Mouse (Mus musculus) midbrain, embryonic 15.5 days (tissue): Measurements from ENCODE around the gene Cdk17. TPM values are rescaled to one million over a fixed set of nuclear protein-coding genes. Genes with fewer than 3 reads are reported as not detected.
A peak's percentile ranks its signal among the peaks of the same experiment; 100 is the strongest.
"Not testable (repeated sequence)": the region's sequence is repeated elsewhere in the genome, so short reads cannot be mapped to it uniquely, and the experiment has no call there.

Source experiments
- ATAC-seq: fragments of 200-750 bp; cut with Nextera tagmentation; replicated peaks from 2 replicates; pipeline ENCODE4 v1.8.0; 2017; ENCODE audit warnings: moderate TSS enrichment
- H3K27ac ChIP-seq: fragments of 300-500 bp; sonication (generic); 2 replicates; pipeline ENCODE4 v1.5.1; 2015; ENCODE audit warnings: mild to moderate bottlenecking, inconsistent platforms
- H3K27me3 ChIP-seq: fragments of 300-500 bp; sonication (generic); replicated peaks from 2 replicates; pipeline ENCODE4 v1.6.1; 2015; ENCODE audit warnings: inconsistent platforms
- H3K36me3 ChIP-seq: fragments of 300-500 bp; sonication (generic); replicated peaks from 2 replicates; pipeline ENCODE4 v1.6.1; 2015; ENCODE audit warnings: inconsistent platforms
- H3K4me1 ChIP-seq: fragments of 300-500 bp; sonication (generic); 2 replicates; pipeline ENCODE4 v1.6.1; 2015; ENCODE audit warnings: inconsistent platforms
- H3K4me2 ChIP-seq: fragments of 300-500 bp; sonication (generic); 2 replicates; pipeline ENCODE4 v1.6.1; 2015; ENCODE audit warnings: inconsistent platforms, mild to moderate bottlenecking, moderate library complexity
- H3K4me3 ChIP-seq: fragments of 300-500 bp; sonication (generic); 2 replicates; pipeline ENCODE4 v1.5.1; 2015; ENCODE audit warnings: mild to moderate bottlenecking, inconsistent platforms
- H3K9ac ChIP-seq: fragments of 300-500 bp; sonication (generic); 2 replicates; pipeline ENCODE4 v1.6.1; 2015; ENCODE audit warnings: mild to moderate bottlenecking, inconsistent platforms
- H3K9me3 ChIP-seq: fragments of 300-500 bp; sonication (generic); 2 replicates; pipeline ENCODE4 v1.6.1; 2016; ENCODE audit warnings: inconsistent platforms
- WGBS: fragments of 180-500 bp; shearing (Covaris S2); methylation state at CpG from one replicate; pipeline ENCODE4 v1.1.7; 2015; ENCODE audit warnings: mixed read lengths; 5-methylcytosine and 5-hydroxymethylcytosine counted together
- polyA plus RNA-seq: library from polyadenylated mRNA; unstranded; fragments of >200 nt; fragmentation: Nextera tagmentation; extraction: Ambion mirVana; gene quantifications from 2 replicates; pipeline ENCODE4 v1.2.1, GENCODE M21; 2015

The Cdk17 gene
- polyA plus RNA-seq, 1 experiment from 2014 or later: 45.7 TPM

GRCm38 (mm10) chr10:93145088-93145487 lies 15.6 kb upstream of the Cdk17 start:
- peaks cover 7% of the 10 kb centered on the region; the same call in 1 of the 2 replicates for H3K4me1 ChIP-seq
- 88% methylated on average over 10 of the region's 10 CpGs for WGBS
- H3K9me3 ChIP-seq: no peaks in the 10 kb centered on the region
- no peak overlapping the region for H3K27ac ChIP-seq
- H3K27me3 ChIP-seq: no peaks in the 10 kb centered on the region
- no peak overlapping the region for H3K9ac ChIP-seq
- H3K36me3 ChIP-seq: no peaks in the 10 kb centered on the region
- no peak overlapping the region for H3K4me3 ChIP-seq
- no peak overlapping the region for H3K4me2 ChIP-seq
- no peak for ATAC-seq

DNA sequence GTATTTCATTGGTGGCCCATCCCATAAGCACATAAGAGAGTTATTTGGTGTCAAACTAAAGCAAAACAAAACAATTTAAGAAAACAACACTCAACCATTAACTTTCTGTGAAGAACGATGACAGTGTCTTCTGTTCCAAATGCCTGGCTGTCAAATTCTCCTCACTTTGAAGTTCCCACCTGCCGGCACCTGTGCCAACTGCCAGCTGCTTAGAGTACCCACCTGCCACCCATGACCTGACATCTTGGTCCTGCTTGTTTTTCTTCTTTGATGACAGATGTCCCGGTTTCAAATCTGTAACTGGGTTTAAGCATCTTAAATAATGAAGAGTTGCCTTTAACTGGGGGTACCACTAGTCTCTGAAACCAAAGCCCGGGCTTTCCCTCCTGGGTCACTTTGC lies 14.1 kb upstream of the Cdk17 start:
- H3K9ac ChIP-seq: no peak overlapping the region
- no peak overlapping the region for H3K4me3 ChIP-seq
- no peak overlapping the region for H3K4me2 ChIP-seq
- H3K4me1 ChIP-seq: peaks cover 7% of the 10 kb centered on the region; the same call in 1 of the 2 replicates
- ATAC-seq: no peak
- H3K9me3 ChIP-seq: no peaks in the 10 kb centered on the region
- H3K27ac ChIP-seq: no peak overlapping the region
- H3K36me3 ChIP-seq: no peaks in the 10 kb centered on the region
- 87% methylated on average over 4 of the region's 4 CpGs for WGBS
- no peaks in the 10 kb centered on the region for H3K27me3 ChIP-seq

DNA sequence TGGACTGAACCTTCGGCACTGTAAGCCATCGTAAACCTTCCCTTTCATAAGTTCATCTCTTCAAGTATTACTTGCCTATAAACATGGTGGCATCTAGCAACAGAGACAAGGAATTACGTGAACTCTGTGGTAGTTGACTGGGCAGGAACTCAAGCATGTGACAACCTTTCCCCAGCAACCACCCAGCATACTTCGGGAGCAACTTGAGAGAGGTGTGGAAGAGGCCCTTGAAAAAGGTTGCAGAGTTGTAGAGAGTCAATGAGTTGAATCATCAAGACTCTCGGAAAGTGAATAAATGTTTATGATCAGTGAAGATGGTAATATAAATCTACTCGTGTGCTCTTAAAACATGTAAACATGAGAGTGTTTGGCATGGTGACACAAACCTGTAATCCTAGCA lies 13.0 kb upstream of the Cdk17 start:
- Histone ChIP-seq H3K9me3 (no peaks in the 10 kb centered on the region), H3K36me3 (no peaks in the 10 kb centered on the region), H3K4me2 (no peak overlapping the region), H3K4me1 (peaks cover 7% of the 10 kb centered on the region; the same call in 1 of the 2 replicates), H3K27me3 (no peaks in the 10 kb centered on the region), H3K9ac (no peak overlapping the region), H3K4me3 (no peak overlapping the region), H3K27ac (no peak overlapping the region)
- no peak for ATAC-seq
- 95% methylated on average over 6 of the region's 6 CpGs for WGBS

- H3K9ac ChIP-seq: no peak overlapping the region
- H3K36me3 ChIP-seq: no peaks in the 10 kb centered on the region
- no peak overlapping the region for H3K4me3 ChIP-seq
- no peak for ATAC-seq
- no peaks in the 10 kb centered on the region for H3K9me3 ChIP-seq
- H3K27ac ChIP-seq: no peak overlapping the region
- no peak overlapping the region for H3K4me2 ChIP-seq
- H3K27me3 ChIP-seq: no peaks in the 10 kb centered on the region
- no peaks in the 10 kb centered on the region for H3K4me1 ChIP-seq
- 68% methylated on average over 1 of the region's 2 CpGs for whole genome bisulfite sequencing
Measured at GRCm38 (mm10) chr10:93149597-93149996, 11.1 kb upstream of the Cdk17 start.

DNA sequence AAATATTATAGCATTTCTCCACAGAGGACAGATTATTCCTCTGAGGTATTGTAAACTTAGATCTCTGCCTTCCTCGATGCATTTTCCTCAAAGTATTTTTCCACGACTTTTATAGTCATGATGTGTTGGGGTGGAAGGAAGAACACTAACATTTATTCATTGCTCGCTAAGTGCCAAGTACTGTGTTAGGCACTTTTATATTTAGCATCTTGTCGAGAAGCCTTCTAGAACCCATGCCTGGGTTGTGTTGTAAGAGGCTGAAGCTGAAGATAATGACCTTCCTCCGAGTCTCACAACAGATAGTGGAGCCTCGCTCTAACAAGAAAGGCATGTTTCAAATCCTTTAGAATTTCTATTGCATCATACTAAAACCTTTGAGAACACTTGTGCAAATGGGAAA lies 8.9 kb upstream of the Cdk17 start:
- Histone ChIP-seq H3K36me3 (no peaks in the 10 kb centered on the region), H3K9me3 (no peaks in the 10 kb centered on the region), H3K9ac (no peak overlapping the region), H3K4me1 (no peaks in the 10 kb centered on the region), H3K4me3 (no peak overlapping the region), H3K27ac (no peak overlapping the region), H3K27me3 (no peaks in the 10 kb centered on the region), H3K4me2 (no peak overlapping the region)
- WGBS: 76% methylated on average over 6 of the region's 6 CpGs
- ATAC-seq: no peak

- 89% methylated on average over 5 of the region's 5 CpGs for WGBS
- Histone ChIP-seq H3K9me3 (no peaks in the 10 kb centered on the region), H3K36me3 (no peaks in the 10 kb centered on the region), H3K4me3 (no peak overlapping the region), H3K4me1 (no peaks in the 10 kb centered on the region), H3K4me2 (no peak overlapping the region), H3K27me3 (no peaks in the 10 kb centered on the region), H3K9ac (no peak overlapping the region), H3K27ac (no peak overlapping the region)
- ATAC-seq: no peak
Measured at GRCm38 (mm10) chr10:93152698-93153097, 8.0 kb upstream of the Cdk17 start.

- not testable (repeated sequence) for H3K9me3 ChIP-seq, ATAC-seq
Measured at GRCm38 (mm10) chr10:93153404-93153803, 7.3 kb upstream of the Cdk17 start.

DNA sequence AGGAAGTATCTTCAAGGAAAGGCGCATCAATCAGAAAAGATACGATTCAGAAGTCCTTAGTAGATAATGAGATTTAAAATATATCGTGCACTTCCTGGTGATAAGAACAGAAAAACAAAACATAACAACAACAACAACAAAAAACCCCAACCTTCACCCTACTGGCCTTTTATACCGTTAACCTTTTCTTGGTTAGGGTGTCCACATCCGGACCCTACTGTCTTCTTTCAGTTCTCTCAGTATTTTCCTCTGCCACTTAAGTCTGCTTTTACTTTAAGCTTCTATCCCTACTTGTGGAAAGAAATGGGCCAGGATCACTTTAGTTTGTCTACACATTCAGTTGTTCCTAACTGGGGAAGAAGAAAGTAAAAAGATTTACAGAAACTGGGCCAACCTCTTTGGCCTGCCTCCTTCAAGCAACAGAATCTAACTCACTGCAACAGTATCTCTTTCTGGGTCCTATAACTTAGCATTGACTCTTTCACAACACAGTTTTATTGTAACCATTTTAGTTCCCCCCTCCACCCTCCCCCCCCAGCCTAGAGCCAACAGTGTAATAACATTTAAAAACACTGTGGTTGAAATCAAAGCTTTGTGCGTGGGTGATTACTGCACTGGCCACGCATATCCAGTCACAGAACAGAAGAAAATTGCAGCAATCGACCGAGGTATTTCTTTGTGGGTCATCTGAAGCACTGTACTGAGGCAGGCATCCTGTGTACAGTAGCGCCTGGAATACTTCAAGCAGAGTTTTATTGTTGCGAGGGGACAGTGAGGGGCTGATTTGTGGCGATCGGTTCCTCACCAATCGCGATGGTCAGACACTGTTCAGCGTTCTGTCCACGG lies 801 bp upstream of the Cdk17 start:
- H3K4me2 ChIP-seq: peak overlapping the region; percentile 52
- H3K36me3 ChIP-seq: no peaks in the 10 kb centered on the region
- no peaks in the 10 kb centered on the region for H3K9me3 ChIP-seq
- ATAC-seq: peak; percentile 83; the same call in 1 of the 2 replicates
- WGBS: 28% methylated on average over 17 of the region's 17 CpGs
- peak overlapping the region; percentile 16; the same call in 1 of the 2 replicates for H3K27ac ChIP-seq
- peak overlapping the region; percentile 18 for H3K9ac ChIP-seq
- H3K27me3 ChIP-seq: no peaks in the 10 kb centered on the region
- H3K4me3 ChIP-seq: peak overlapping the region; percentile 89
- H3K4me1 ChIP-seq: peaks cover 20% of the 10 kb centered on the region

More at GRCm38 (mm10) chr10:93153404-93153803, 7.3 kb upstream of the Cdk17 start:
- H3K27me3 ChIP-seq, H3K4me2 ChIP-seq, H3K36me3 ChIP-seq, H3K27ac ChIP-seq, H3K4me1 ChIP-seq, H3K4me3 ChIP-seq, H3K9ac ChIP-seq: not testable (repeated sequence)
- WGBS: 89% methylated on average over 2 of the region's 2 CpGs

- Histone ChIP-seq H3K36me3 (no peaks in the 10 kb centered on the region), H3K9me3 (no peaks in the 10 kb centered on the region), H3K9ac (peak overlapping the region; percentile 98), H3K4me2 (peak overlapping the region; percentile 52), H3K27ac (peak overlapping the region; percentile 99), H3K27me3 (no peaks in the 10 kb centered on the region), H3K4me1 (peaks cover 26% of the 10 kb centered on the region), H3K4me3 (peak overlapping the region; percentile 89)
- WGBS: under 1% methylated on average over 26 of the region's 26 CpGs
- peak; percentile 91 for ATAC-seq
Measured at GRCm38 (mm10) chr10:93160497-93160806, 223 bp upstream of the Cdk17 start.

DNA sequence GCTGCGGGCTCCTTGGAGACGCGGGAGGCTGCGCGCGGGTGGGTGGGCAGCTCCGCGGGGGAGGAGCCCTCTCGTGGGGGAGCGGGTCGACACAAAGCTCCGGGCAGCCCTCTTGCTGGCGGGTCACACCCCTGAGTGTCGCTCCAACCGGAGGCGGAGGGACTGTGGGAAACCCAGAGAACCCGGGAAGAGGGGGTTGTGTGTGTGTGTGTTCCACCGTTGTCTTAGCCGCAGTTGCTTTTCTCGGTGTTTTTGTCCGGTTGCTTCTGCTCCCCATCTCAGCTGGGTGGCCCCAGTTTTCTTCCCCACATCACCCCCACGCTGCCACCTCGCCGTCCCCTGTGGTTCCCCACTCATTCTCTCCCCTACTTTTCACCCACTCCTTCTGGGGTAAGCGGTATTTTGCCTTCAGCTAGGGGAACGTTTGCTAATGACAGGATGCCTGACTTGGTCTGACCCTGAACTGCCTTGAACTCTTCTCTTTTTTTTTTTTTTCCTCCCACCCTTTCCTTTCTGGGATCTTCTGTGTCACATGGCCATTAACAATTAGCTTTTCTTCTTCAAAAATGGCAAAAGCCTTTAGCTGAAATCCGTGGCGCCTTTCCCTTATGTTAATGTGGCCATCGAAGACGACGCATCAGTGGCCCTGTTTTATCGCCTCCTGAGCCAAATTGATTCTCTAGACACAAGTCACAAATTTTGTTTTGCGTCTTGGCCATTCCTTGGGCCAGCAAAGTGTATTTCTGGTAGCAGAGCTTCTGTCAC lies 1.0 kb downstream of the Cdk17 start:
- no peaks in the 10 kb centered on the region for H3K9me3 ChIP-seq
- peak overlapping the region; percentile 52 for H3K4me2 ChIP-seq
- H3K36me3 ChIP-seq: no peaks in the 10 kb centered on the region
- peak overlapping the region; percentile 89 for H3K4me3 ChIP-seq
- WGBS: under 1% methylated on average over 25 of the region's 33 CpGs
- H3K27me3 ChIP-seq: no peaks in the 10 kb centered on the region
- peak overlapping the region; percentile 98 for H3K9ac ChIP-seq
- H3K27ac ChIP-seq: peak overlapping the region; percentile 99
- H3K4me1 ChIP-seq: peaks cover 38% of the 10 kb centered on the region
- ATAC-seq: peak; percentile 52

- H3K27me3 ChIP-seq: no peaks in the 10 kb centered on the region
- no peaks in the 10 kb centered on the region for H3K9me3 ChIP-seq
- H3K4me1 ChIP-seq: peaks cover 39% of the 10 kb centered on the region
- peak overlapping the region; percentile 89 for H3K4me3 ChIP-seq
- peak overlapping the region; percentile 99 for H3K27ac ChIP-seq
- peak overlapping the region; percentile 98 for H3K9ac ChIP-seq
- peak overlapping the region; percentile 52 for H3K4me2 ChIP-seq
- no peaks in the 10 kb centered on the region for H3K36me3 ChIP-seq
- WGBS: 7% methylated on average over 11 of the region's 11 CpGs
- no peak for ATAC-seq
Measured at GRCm38 (mm10) chr10:93162276-93162971, 1.7 kb downstream of the Cdk17 start.
